Mouse (Mus musculus) cerebellum, adult 2 months (tissue): ENCODE results near the gene H2-Q4.

ENCODE experiments used
- CTCF ChIP-seq: fragments of 200-500 bp; IDR thresholded peaks from 2 replicates; pipeline ENCODE4 v1.5.1; 2011; ENCODE audit warnings: low read depth, mild to moderate bottlenecking, control low read depth, low read length, moderate library complexity, borderline replicate concordance; ENCODE audit not compliant: insufficient read depth
- POLR2A ChIP-seq: fragments of 200-500 bp; IDR thresholded peaks from 2 replicates; pipeline ENCODE4 v1.6.1; 2011; ENCODE audit warnings: low read length, control low read depth, borderline replicate concordance; ENCODE audit not compliant: insufficient read depth

DNA sequence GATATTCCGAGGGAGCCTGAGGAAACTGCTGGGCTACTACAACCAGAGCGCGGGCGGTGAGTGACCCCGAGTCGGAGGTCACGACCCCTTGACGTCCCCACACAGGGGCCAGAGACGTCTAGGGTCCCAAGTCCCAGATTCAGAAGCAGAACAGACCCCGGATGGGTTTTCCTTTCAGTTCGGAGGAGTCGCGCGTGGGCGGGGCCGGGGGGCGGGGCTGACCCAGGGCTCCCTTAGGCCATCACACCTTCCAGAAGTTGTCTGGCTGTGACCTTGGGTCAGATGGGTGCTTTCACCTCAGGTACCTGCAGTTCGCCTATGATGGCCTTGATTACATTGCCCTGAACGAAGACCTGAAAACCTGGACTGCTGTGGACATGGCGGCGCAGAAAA is 20.0 kb upstream of the H2-Q4 start:
- no peak for TF ChIP-seq POLR2A
- no peak for TF ChIP-seq CTCF
